Mouse (Mus musculus): ENCODE measurements around the gene Olfr944. TPM values are rescaled to one million over a fixed set of nuclear protein-coding genes. Genes with fewer than 3 reads are reported as not detected.

The Olfr944 gene
- total RNA-seq (2021): not detected

DNA sequence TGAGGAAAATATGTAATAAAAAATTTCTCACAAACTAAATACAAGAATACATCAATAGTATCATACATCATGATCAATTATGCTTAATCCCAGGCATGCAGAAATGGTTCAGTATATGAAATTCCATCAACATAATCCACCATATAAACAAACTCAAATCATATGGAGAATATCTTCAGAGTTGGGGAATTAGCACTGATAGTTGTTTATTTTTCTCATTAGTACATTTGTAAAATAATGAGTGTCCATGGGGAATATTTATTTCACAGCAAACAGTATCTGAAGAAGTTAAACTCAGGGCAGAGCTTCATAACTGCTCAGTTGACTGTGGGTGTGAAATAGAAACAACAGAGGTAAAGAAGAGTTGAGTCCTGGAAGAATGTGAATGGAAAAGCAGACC is at the start of gene Olfr944:
Gene Olfr944 (plus strand): TSS at position 301 of the 400 bp plus-strand sequence.
- no peak for DNase-seq
- intact Hi-C loops (cut with DNase I): no loop called here

DNA sequence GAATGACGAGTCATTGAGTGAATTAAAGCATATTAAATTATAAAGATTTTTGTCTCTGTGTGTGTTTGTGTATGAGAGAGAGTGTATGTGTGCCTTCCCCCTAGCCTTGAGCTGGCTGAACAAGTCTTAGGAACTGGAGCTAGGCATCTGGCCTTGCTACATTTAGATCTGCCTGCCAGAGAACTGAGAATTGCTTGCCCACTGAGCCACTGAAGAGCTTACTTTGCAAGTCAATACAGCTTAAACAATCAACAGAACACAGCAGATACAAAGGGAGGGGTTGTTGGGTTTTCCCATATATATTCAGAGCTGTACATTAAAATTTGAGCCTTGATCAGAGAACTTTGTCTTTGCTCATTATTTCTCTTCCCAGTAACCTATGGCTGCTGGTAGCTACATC is 49.3 kb upstream of the Olfr944 start:
- no peak for DNase-seq
- intact Hi-C loops (cut with DNase I): no loop called here

GRCm38 (mm10) chr9:39166004-39166403 is 35.7 kb upstream of the Olfr944 start, which contains the start of gene Olfr943:
Gene Olfr943 (plus strand): TSS chr9:39166304.
- intact Hi-C loops (cut with DNase I): no loop called here
- DNase-seq: no peak

DNA sequence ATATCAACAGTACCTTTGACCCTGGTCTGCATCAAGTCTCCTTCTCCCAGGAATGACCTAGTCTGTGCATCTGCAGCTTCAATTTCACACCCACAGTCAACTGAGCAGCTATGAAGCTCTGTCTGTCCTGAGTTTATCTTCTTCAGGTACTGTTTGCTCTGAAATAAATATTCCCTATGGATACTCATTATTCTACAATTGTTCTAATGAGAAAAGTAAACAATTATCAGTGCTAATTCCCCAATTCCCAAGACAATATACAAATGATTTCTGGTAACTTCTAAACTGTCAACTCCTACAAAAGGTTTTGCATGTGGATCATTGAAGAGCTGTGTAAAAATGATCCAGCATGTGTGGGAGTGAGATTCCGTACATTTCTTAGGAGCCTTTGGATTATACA is 48.2 kb downstream of the Olfr944 start, which contains the start of gene Olfr1537:
Gene Olfr1537 (minus strand): TSS at position 101 of the 400 bp plus-strand sequence.
- no peak for DNase-seq
- intact Hi-C loops (cut with DNase I): no loop called here

Other genes with a start within 250 kb of the Olfr944 start
- gene Olfr933, start 229.6 kb upstream of the Olfr944 start, total RNA-seq (2021): not detected
- gene Olfr934, start 213.6 kb upstream of the Olfr944 start, total RNA-seq (2021): not detected
- gene Olfr935, start 202.2 kb upstream of the Olfr944 start, total RNA-seq (2021): not detected
- not detected for gene Olfr146, start 178.5 kb upstream of the Olfr944 start, total RNA-seq (2021)
- gene Olfr937, start 137.0 kb upstream of the Olfr944 start, total RNA-seq (2021): not detected
- gene Olfr938, start 123.0 kb upstream of the Olfr944 start, total RNA-seq (2021): not detected
- gene Olfr27, start 73.8 kb upstream of the Olfr944 start, total RNA-seq (2021): not detected
- not detected for gene Olfr943, start 35.6 kb upstream of the Olfr944 start, total RNA-seq (2021)
- not detected for gene Olfr1537, start 48.1 kb downstream of the Olfr944 start, total RNA-seq (2021)
- gene Olfr945, start 74.9 kb downstream of the Olfr944 start, total RNA-seq (2021): not detected
- gene Olfr948, start 124.1 kb downstream of the Olfr944 start, total RNA-seq (2021): not detected
- not detected for gene Olfr951, start 185.5 kb downstream of the Olfr944 start, total RNA-seq (2021)
- gene Olfr952, start 225.2 kb downstream of the Olfr944 start, total RNA-seq (2021): not detected